Mouse (Mus musculus) thymus, postnatal 36 days (tissue): Measurements from ENCODE around the gene Krit1.
"Not testable (repeated sequence)": the region's sequence is repeated elsewhere in the genome, so short reads cannot be mapped to it uniquely, and the experiment has no call there.

Source experiments
- DNase-seq, 2 experiments: peaks; one replicate each; pipeline ENCODE4 v3.0.0; 2022; ENCODE audit warnings: mixed read lengths in 2 of 2

The Krit1 gene

GRCm38 (mm10) chr5:3889201-3889600 lies 86.2 kb downstream of the Krit1 start:
- no peak for DNase-seq

- peak; percentile 35 to 39 for DNase-seq
Observed at GRCm38 (mm10) chr5:3893459-3894293, 90.7 kb downstream of the Krit1 start, which contains the start of gene Mterf1a. TSS of gene Mterf1a (minus strand) at chr5:3893933.

- DNase-seq, result not testable (repeated sequence)
Observed at GRCm38 (mm10) chr5:3894294-3894619, 91.3 kb downstream of the Krit1 start.
